Mouse (Mus musculus): ENCODE measurements at regions not wholly inside any gene's neighbourhood (a gene's known extent, or its start where the extent isn't known, plus 50 kb on each side); places are given as distances from the start of the nearest gene placed in this dataset.
A peak's percentile ranks its signal among the peaks of the same experiment; 100 is the strongest.

DNA sequence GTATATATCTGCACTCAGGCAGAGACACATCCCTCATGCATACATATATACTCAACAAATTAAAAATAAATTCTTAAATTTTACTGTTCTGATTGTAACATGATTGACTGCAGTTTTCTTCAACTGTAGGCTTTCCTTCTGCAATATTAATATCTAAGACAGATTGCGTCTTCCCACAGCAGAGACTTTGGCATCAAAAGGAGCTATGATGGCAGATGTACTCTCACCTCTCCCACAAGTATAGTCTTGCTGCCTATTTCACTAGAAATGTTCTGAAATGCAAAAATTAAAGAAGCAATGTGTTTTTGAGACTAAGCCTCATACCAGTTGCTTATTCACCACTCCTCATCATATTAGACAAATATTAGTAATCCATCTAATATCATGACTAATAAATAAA, 356.5 kb downstream of the Dnah5 start:
- DNase-seq (ENCODE audit: extremely low spot score in 1 of 2, low spot score in 1 of 2), result no peak

GRCm38 (mm10) chr15:28595294-28595693, 391.7 kb downstream of the Dnah5 start:
- no peak for DNase-seq (ENCODE audit: extremely low spot score in 1 of 2, low spot score in 1 of 2)

DNA sequence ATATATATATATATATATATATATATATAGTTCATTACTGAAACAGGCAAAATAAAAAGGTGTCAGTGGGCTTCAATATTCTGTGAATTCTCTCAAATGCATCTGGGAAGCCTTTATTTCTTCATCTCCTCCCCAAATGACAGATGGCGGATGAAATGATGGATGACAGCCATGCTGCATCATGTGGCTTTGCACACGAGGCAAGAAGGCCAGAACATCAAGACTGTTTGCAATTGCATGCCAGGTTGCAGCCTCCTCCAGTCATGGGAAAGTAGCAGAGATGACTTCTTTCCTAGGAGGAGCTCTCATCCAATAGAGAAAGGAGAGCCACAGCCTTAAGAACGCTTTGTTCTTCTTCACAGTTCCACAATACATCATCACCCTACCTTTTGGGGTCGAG, 392.2 kb downstream of the Dnah5 start:
- no peak for DNase-seq (ENCODE audit: extremely low spot score in 1 of 2, low spot score in 1 of 2)

GRCm38 (mm10) chr15:28600132-28600531, 396.6 kb downstream of the Dnah5 start:
- no peak for DNase-seq (ENCODE audit: extremely low spot score in 1 of 2, low spot score in 1 of 2)

GRCm38 (mm10) chr15:28615662-28616061, 412.1 kb downstream of the Dnah5 start:
- peak; percentile 12 to 28 for DNase-seq (ENCODE audit: extremely low spot score in 1 of 2, low spot score in 1 of 2)

DNA sequence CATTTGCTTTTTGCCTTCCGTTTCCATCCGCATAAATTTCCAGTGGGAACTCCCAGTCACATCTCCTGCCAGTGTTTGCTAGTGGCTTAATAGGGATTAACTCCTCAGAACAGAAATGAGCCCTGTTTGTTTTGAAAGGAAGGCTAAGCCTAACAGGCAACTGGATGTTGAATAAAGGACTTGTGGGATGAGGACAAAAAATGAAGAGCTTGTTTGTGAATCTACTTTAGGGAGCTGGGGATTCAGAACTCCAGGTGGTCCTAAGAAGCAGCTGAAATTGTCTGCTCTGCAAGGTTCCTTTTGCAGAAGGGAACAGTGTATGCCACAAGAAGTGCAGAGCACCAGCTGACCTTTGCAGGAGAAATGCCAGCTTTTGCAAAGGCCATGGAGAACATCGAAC, 436.8 kb downstream of the Dnah5 start:
- DNase-seq (ENCODE audit: extremely low spot score in 1 of 2, low spot score in 1 of 2), result no peak

DNA sequence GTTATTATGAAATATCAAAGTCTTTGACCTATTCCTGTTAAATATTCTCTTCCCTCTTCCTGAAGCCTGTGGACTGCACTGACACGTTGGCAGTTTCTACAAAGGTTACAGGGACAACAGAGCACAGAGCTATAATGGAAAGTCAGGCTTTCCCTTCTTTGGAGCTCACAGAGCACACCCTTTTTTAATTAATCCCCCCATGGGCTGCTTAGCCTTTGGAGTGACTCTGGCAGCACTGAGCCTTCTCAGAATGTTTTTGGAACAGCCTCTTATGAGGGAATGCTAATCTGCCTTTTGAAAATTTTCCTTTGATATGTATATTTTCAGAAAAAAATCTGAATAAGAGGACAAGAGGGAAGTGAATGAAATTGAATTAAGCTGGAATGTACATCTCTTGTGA, 441.6 kb downstream of the Dnah5 start:
- DNase-seq (ENCODE audit: extremely low spot score in 1 of 2, low spot score in 1 of 2), result no peak

DNA sequence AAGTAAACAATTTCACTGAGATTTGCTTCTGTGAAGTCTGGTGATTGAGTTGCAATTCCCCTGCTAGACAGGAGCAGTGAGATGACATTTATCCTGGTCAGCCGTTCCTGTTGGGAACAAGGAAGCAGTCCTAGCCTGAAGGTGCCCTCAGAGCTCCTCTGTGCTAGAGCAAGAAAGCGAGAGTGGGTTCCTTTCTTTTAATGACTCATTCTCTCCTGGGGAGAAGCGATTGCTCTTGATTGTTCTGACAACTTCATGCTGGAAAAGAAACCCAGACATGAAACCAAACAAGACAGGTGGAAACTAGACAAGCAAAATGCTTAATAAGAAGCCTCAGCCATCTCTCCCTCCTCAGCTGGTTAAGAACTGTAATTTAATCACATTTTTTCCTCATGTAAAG, 450.4 kb downstream of the Dnah5 start:
- DNase-seq (ENCODE audit: extremely low spot score in 1 of 2, low spot score in 1 of 2), result no peak

DNA sequence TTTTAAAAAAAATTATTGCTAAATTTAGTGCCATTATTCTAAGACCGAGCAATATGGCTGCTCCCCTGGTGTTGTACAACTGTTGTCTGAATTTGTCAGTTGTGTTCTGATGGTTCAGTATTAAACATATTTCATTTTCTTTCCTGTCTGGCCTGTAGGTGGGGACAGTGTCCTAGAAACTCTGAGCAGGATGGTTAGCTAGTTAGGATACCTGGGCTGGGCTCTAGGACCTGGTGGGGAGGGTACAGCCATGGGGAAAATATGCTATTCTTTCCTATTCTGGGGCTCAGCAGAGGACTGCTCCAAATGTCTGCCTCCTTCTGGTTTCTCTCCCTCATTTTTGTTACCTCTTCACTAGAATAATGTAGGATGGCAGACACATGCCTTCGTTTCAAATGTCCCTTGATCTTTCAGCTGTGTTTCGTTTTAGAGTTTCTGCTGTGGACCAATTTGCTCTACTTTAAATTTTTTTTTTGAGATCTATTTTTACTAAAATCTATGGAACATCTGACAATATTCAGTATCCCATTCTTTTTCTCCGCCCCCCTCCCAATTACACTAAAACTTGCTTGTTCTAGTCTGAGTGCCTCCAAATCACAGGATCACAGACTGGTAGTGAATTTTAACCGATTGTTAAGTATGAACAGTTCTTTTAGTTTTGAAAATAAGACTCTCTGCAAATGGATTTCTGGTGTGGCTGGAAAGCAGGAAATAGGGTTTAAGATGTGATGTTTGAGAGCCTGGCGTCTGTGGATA, 460.5 kb downstream of the Dnah5 start:
- peak in 1 of 2 experiments; percentile 9 for DNase-seq (ENCODE audit: extremely low spot score in 1 of 2, low spot score in 1 of 2)

Measured in layer of hippocampus, postnatal 25 days (tissue).